Mouse (Mus musculus) limb, embryonic 10.5 days (tissue): ENCODE results near the gene Ppm1e. TPM values are rescaled to one million over a fixed set of nuclear protein-coding genes. Genes with fewer than 3 reads are reported as not detected.
"Not testable (repeated sequence)": the region's sequence is repeated elsewhere in the genome, so short reads cannot be mapped to it uniquely, and the experiment has no call there.

Experiments
- DNase-seq: peaks from one replicate; pipeline ENCODE4 v3.0.0-alpha.2; 2017; ENCODE audit warnings: low spot score
- H3K27ac ChIP-seq: fragments of 300-500 bp; sonication (generic); 2 replicates; pipeline ENCODE4 v1.5.1; 2016; ENCODE audit warnings: mild to moderate bottlenecking
- H3K27me3 ChIP-seq: fragments of 300-500 bp; sonication (generic); 2 replicates; pipeline ENCODE4 v1.6.1; 2016; ENCODE audit warnings: low read depth, mild to moderate bottlenecking; ENCODE audit not compliant: poor library complexity, severe bottlenecking
- H3K36me3 ChIP-seq: fragments of 300-500 bp; sonication (generic); 2 replicates; pipeline ENCODE4 v1.6.1; 2016; ENCODE audit warnings: mild to moderate bottlenecking, moderate library complexity
- H3K4me1 ChIP-seq: fragments of 300-500 bp; sonication (generic); 2 replicates; pipeline ENCODE4 v1.6.1; 2016
- H3K4me3 ChIP-seq: fragments of 300-500 bp; sonication (generic); 2 replicates; pipeline ENCODE4 v1.5.1; 2016; ENCODE audit warnings: mild to moderate bottlenecking, moderate library complexity
- H3K9me3 ChIP-seq: fragments of 300-500 bp; sonication (generic); replicated peaks from 2 replicates; pipeline ENCODE4 v1.6.1; 2016; ENCODE audit warnings: mild to moderate bottlenecking
- WGBS: fragments of 180-500 bp; shearing (Covaris S2); methylation state at CpG from one replicate; pipeline ENCODE4 v1.1.7; 2016; 5-methylcytosine and 5-hydroxymethylcytosine counted together
- polyA plus RNA-seq: library from polyadenylated mRNA; unstranded; fragments of >200 nt; fragmentation: Nextera tagmentation; extraction: Ambion mirVana; gene quantifications from 2 replicates; pipeline ENCODE4 v1.2.1, GENCODE M21; 2016

The Ppm1e gene
- polyA plus RNA-seq, 1 experiment from 2014 or later, result 2.2 TPM

GRCm38 (mm10) chr11:87266246-87266645 lies 92.6 kb downstream of the Ppm1e start:
- 84% methylated on average over 4 of the region's 4 CpGs for WGBS
- DNase-seq, result no peak
- H3K4me1 ChIP-seq, result peaks cover 13% of the 10 kb centered on the region

GRCm38 (mm10) chr11:87263946-87264345 lies 94.9 kb downstream of the Ppm1e start:
- Histone ChIP-seq H3K36me3 (no peaks in the 10 kb centered on the region), H3K9me3 (no peaks in the 10 kb centered on the region), H3K27me3 (no peaks in the 10 kb centered on the region), H3K27ac (no peak overlapping the region), H3K4me1 (peaks cover 10% of the 10 kb centered on the region), H3K4me3 (no peak overlapping the region)
- WGBS, result 21% methylated on average over 7 of the region's 7 CpGs
- no peak for DNase-seq

More at GRCm38 (mm10) chr11:87266246-87266645, 92.6 kb downstream of the Ppm1e start:
- H3K27ac ChIP-seq, result no peak overlapping the region
- H3K36me3 ChIP-seq, result no peaks in the 10 kb centered on the region
- H3K9me3 ChIP-seq, result no peaks in the 10 kb centered on the region
- H3K27me3 ChIP-seq, result no peaks in the 10 kb centered on the region
- H3K4me3 ChIP-seq, result no peak overlapping the region

GRCm38 (mm10) chr11:87261705-87262104 lies 97.1 kb downstream of the Ppm1e start:
- H3K27me3 ChIP-seq, DNase-seq, H3K27ac ChIP-seq, H3K9me3 ChIP-seq, H3K4me3 ChIP-seq, H3K36me3 ChIP-seq: not testable (repeated sequence)
- H3K4me1 ChIP-seq, result peaks cover 10% of the 10 kb centered on the region
- 76% methylated on average over 4 of the region's 4 CpGs for WGBS

GRCm38 (mm10) chr11:87259792-87260191 lies 99.0 kb downstream of the Ppm1e start:
- no peaks in the 10 kb centered on the region for H3K9me3 ChIP-seq
- H3K4me1 ChIP-seq, result peaks cover 10% of the 10 kb centered on the region
- no peaks in the 10 kb centered on the region for H3K36me3 ChIP-seq
- no peak overlapping the region for H3K27ac ChIP-seq
- 89% methylated on average over 10 of the region's 10 CpGs for WGBS
- no peak for DNase-seq
- H3K4me3 ChIP-seq, result no peak overlapping the region
- no peaks in the 10 kb centered on the region for H3K27me3 ChIP-seq

- H3K9me3 ChIP-seq, result no peaks in the 10 kb centered on the region
- DNase-seq, result no peak
- H3K27ac ChIP-seq, result no peak overlapping the region
- no peaks in the 10 kb centered on the region for H3K27me3 ChIP-seq
- no peak overlapping the region for H3K4me3 ChIP-seq
- WGBS, result 90% methylated on average over 5 of the region's 5 CpGs
- H3K4me1 ChIP-seq, result no peaks in the 10 kb centered on the region
- H3K36me3 ChIP-seq, result no peaks in the 10 kb centered on the region
Measured at GRCm38 (mm10) chr11:87257282-87257681, 101.5 kb downstream of the Ppm1e start.

- Histone ChIP-seq H3K9me3 (no peaks in the 10 kb centered on the region), H3K27ac (no peak overlapping the region), H3K4me3 (no peak overlapping the region), H3K27me3 (no peaks in the 10 kb centered on the region), H3K4me1 (no peaks in the 10 kb centered on the region), H3K36me3 (no peaks in the 10 kb centered on the region)
- 61% methylated on average over 5 of the region's 5 CpGs for WGBS
- DNase-seq, result no peak
Measured at GRCm38 (mm10) chr11:87254149-87254548, 104.7 kb downstream of the Ppm1e start.

GRCm38 (mm10) chr11:87253294-87253693 lies 105.5 kb downstream of the Ppm1e start:
- no peaks in the 10 kb centered on the region for H3K9me3 ChIP-seq
- H3K4me3 ChIP-seq, result no peak overlapping the region
- DNase-seq, result no peak
- 90% methylated on average over 6 of the region's 6 CpGs for WGBS
- H3K4me1 ChIP-seq, result no peaks in the 10 kb centered on the region
- H3K27me3 ChIP-seq, result no peaks in the 10 kb centered on the region
- H3K36me3 ChIP-seq, result no peaks in the 10 kb centered on the region
- no peak overlapping the region for H3K27ac ChIP-seq

- no peaks in the 10 kb centered on the region for H3K27me3 ChIP-seq
- no peak overlapping the region for H3K4me3 ChIP-seq
- H3K4me1 ChIP-seq, result peaks cover 22% of the 10 kb centered on the region
- no peaks in the 10 kb centered on the region for H3K9me3 ChIP-seq
- 85% methylated on average over 6 of the region's 6 CpGs for WGBS
- DNase-seq, result no peak
- H3K27ac ChIP-seq, result no peak overlapping the region
- no peaks in the 10 kb centered on the region for H3K36me3 ChIP-seq
Measured at GRCm38 (mm10) chr11:87250132-87250531, 108.7 kb downstream of the Ppm1e start.

- H3K36me3 ChIP-seq, result no peaks in the 10 kb centered on the region
- no peaks in the 10 kb centered on the region for H3K9me3 ChIP-seq
- H3K27me3 ChIP-seq, result no peaks in the 10 kb centered on the region
- 86% methylated on average over 5 of the region's 5 CpGs for WGBS
- H3K27ac ChIP-seq, result no peak overlapping the region
- no peak overlapping the region for H3K4me3 ChIP-seq
- no peak for DNase-seq
- H3K4me1 ChIP-seq, result peaks cover 22% of the 10 kb centered on the region
Measured at GRCm38 (mm10) chr11:87247494-87247866, 111.3 kb downstream of the Ppm1e start.

- H3K27ac ChIP-seq, result no peak overlapping the region
- 65% methylated on average over 9 of the region's 9 CpGs for WGBS
- no peaks in the 10 kb centered on the region for H3K36me3 ChIP-seq
Measured at GRCm38 (mm10) chr11:87246724-87247493, 111.9 kb downstream of the Ppm1e start.

GRCm38 (mm10) chr11:87246107-87246651 lies 112.6 kb downstream of the Ppm1e start:
- DNase-seq, result no peak
- WGBS, result 73% methylated on average over 4 of the region's 4 CpGs
- Histone ChIP-seq H3K4me3 (no peak overlapping the region), H3K27me3 (no peaks in the 10 kb centered on the region), H3K9me3 (no peaks in the 10 kb centered on the region), H3K4me1 (peaks cover 22% of the 10 kb centered on the region), H3K27ac (no peak overlapping the region), H3K36me3 (no peaks in the 10 kb centered on the region)

More at GRCm38 (mm10) chr11:87246724-87247493, 111.9 kb downstream of the Ppm1e start:
- H3K27me3 ChIP-seq, result no peaks in the 10 kb centered on the region
- no peaks in the 10 kb centered on the region for H3K9me3 ChIP-seq
- peaks cover 22% of the 10 kb centered on the region for H3K4me1 ChIP-seq
- H3K4me3 ChIP-seq, result no peak overlapping the region
- no peak for DNase-seq

GRCm38 (mm10) chr11:87245171-87245840 lies 113.5 kb downstream of the Ppm1e start:
- no peak overlapping the region for H3K4me3 ChIP-seq
- H3K27ac ChIP-seq, result no peak overlapping the region
- H3K4me1 ChIP-seq, result peaks cover 22% of the 10 kb centered on the region
- H3K9me3 ChIP-seq, result no peaks in the 10 kb centered on the region
- no peaks in the 10 kb centered on the region for H3K36me3 ChIP-seq
- WGBS, result 81% methylated on average over 9 of the region's 9 CpGs
- DNase-seq, result no peak
- no peaks in the 10 kb centered on the region for H3K27me3 ChIP-seq

- DNase-seq, result no peak
- Histone ChIP-seq H3K27ac (no peak overlapping the region), H3K36me3 (no peaks in the 10 kb centered on the region), H3K27me3 (no peaks in the 10 kb centered on the region), H3K9me3 (no peaks in the 10 kb centered on the region), H3K4me3 (no peak overlapping the region), H3K4me1 (peaks cover 11% of the 10 kb centered on the region)
- 81% methylated on average over 7 of the region's 7 CpGs for WGBS
Measured at GRCm38 (mm10) chr11:87241256-87241655, 117.6 kb downstream of the Ppm1e start.
